Mouse (Mus musculus) retina, embryonic 14.5 days (tissue): ENCODE measurements around the gene Iffo1.

Source experiments
- DNase-seq: peaks from one replicate; pipeline ENCODE4 v3.0.0-alpha.2; 2015; ENCODE audit warnings: low spot score

Iffo1 gene

DNA sequence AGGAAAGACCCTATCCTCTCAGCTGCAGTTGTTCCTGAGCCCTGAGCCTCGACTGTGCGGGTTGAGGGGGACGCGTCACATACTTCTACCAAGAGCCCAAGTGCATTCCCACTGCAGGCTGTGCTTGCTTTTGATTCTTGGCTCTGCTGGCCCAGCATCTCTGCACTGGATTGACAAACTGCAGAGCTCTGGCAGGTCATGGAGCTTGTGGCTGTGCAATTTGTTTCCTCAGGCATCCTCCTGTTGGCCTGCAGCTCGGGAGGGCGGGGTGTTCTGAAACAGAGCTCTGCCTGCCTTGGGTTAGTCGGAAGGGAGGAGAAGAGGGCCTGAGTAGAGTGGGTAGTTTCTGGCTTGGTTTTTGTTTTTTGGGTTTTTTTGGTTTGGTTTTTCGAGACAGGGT is 2.6 kb upstream of the Iffo1 start:
- no peak for DNase-seq

DNA sequence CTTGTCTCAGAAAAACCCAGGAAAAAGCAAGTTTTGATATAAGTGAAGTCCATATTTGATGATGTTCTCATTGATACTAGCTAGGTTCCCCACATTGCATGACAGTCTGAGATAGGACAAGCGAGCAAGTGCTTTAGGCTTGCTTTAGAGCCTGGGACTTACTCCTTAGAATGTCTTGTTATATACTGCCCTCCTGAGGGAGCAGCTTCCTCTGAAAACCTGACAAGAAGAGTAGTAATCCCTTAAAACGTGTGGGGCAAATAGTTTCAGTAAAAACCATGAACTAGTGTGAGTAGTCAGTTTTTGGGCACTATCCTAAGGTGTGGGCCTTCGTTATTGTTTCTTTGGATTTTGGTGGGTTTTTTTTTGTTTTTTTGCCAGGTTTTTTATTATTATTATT is 1.9 kb upstream of the Iffo1 start:
- DNase-seq: peak; percentile 47

DNA sequence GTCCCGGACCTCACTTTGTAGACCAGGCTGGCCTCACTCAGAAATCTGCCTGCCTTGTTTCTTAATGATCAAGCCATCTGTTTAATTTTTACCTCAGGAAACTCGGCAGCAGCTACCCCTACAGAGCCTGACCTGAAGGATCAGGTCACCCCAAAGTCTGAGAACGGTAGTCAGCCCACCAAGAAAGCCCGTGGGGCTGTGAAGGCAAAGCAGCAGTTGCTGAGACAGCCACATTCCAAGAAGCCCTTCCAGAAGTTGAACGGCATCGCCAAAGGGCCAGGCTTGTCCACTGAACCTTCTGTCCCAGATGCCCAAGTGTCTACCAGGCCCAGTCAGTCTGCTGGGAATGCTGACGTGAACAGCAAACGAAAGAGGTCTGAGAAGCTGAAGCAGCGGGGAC is 1.1 kb upstream of the Iffo1 start:
- no peak for DNase-seq

DNA sequence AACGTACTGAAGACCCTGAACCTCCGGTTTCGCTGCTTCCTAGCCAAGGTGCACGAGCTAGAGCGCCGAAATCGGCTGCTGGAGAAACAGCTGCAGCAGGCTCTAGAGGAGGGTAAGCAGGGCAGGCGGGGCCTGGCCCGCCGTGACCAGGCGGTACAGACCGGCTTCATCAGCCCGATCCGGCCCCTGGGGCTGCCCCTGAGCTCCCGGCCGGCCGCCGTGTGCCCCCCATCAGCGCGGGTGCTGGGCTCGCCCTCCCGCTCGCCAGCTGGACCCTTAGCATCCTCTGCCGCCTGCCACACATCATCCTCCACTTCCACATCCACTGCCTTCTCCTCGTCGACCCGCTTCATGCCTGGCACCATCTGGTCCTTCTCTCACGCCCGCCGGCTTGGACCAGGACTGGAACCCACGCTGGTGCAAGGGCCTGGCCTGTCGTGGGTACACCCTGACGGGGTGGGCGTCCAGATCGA is 474 bp downstream of the Iffo1 start:
- DNase-seq: no peak

DNA sequence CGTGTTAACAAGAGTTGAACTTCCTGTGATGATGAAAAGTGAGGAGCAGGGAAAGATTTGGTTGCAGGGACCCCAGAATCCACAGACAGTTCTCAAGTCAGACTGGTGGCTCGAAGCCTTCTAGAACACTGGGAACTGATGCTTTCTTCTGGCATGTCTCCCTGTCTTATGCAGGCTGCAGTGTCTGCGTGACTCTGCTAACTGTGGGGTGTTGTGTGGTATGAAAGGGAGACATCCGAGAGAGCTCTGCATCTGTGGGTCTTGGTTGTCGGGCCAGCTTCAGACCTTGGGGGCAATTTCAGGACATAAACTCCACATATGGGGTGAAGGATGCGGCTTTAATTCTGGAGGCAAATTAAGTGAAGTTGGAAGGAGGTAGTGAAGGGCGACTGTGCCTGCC is 1.1 kb downstream of the Iffo1 start:
- DNase-seq: no peak

DNA sequence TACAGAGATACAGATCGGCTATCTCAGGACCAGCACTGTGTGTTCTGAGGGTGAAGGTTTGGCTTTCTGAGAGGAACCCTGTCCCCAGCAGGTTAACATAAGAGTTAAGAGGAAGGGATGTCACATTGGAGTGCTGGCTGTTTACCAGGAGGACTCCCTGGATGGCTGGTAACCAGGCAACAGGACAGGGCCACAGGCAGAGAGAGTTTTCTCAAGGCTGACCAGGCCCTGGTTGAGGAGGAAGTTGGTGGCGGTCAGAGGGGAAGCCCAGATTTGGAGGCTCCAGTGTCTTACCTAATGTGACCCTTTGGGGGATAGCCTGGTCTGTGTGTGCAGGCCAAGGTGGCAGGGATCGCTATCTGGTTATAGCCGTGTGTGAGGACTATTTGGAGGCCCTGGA is 1.8 kb downstream of the Iffo1 start:
- DNase-seq: no peak

DNA sequence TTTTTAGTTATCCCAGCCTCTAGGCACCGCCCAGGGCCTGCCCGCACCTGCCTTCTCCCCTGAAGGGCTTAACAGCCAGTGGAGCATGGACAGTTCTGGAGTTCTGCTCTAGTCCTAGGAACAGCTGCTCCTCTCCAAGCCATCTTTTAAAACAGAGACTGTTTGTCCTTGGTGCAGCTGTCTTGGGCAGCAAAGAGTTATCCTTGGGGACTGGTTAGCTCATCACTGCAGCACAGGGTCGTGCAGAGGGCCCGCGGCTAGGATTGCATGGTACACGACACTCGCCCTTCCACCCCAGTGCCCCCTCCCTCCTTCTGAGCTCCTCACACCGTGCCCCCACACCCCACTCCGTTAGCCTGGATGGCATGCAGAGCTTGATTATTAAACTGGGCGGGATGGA is 2.3 kb downstream of the Iffo1 start:
- DNase-seq: no peak

DNA sequence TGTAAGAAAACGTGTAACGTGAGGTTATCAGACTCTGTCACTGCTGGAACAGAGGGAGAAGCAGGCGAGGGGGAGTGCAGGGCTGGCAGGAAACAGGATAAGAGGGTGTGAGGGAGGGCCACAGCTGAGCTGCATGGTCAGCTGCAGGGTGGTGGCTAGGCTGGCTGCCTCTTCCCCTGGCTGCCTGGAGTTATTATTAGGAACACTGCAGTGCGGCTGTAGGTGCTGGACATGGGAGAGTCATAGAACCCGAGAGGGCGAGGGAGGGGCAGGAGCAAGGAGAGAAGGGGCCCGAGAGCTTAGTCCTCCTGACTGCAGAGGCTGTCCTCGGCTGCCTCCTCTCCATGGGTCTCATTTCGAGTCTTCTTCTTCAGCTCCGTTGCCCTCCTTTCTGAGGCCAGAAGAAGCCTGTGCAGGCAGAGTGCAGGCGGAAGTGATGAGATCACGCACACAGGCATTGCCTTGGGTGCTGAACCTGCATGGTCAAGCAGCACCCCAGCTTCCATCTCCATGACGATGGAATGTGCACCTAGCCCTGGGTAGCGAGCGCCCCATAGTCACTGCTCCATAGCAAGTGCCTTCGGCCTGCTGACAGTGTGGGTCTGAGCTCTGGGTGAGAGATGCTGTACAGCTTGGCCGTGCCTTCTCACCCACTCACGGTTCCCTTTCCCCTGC is 3.3 kb downstream of the Iffo1 start:
- DNase-seq: no peak

DNA sequence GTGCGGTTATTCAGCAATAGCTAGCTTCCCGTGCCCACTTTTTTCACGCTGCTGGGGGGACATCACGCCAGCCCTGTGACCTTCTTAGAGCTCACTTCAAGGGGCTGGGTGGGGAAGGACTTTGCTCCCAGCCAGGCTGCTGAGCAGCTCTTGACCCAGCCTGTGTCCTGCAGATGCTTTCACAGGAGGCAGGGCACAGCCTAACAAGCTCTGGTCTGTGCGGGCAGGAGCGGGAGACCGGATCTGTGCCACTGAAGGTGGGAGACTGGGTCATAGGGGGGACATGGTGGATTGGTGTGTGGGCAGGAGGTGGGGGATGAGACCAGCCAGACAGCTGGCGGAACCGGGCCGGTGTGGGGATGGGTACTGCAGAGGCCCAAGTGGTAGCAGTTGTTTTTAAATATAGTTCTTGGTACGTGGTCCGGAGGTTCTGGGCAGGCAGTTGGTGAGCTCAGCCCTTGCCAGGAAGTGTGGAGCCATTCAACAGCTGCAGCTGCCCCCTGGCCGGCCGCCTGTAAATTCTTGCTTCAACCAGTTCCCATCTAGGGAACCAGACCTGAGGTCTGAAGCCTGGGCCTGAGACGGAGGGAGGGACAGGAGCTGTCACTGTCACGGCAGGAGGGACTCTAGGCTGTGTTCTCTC is 4.0 kb downstream of the Iffo1 start:
- DNase-seq: no peak

DNA sequence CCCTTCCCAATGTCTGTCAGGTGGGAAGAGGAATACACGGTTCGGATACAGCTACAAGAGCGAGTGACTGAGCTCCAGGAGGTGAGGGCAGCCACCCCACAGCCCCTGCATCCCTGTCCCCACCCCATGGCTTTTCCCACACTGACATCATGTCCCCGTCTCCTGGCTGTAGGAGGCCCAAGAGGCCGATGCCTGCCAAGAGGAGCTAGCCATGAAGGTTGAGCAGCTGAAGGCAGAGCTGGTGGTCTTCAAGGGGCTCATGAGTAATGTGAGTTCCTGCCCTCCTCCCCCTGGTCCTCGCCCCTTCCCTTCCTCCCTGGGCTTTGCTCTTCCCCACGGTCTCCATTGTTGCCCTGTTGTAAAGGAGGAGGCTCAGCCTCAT is 4.5 kb downstream of the Iffo1 start:
- no peak for DNase-seq

DNA sequence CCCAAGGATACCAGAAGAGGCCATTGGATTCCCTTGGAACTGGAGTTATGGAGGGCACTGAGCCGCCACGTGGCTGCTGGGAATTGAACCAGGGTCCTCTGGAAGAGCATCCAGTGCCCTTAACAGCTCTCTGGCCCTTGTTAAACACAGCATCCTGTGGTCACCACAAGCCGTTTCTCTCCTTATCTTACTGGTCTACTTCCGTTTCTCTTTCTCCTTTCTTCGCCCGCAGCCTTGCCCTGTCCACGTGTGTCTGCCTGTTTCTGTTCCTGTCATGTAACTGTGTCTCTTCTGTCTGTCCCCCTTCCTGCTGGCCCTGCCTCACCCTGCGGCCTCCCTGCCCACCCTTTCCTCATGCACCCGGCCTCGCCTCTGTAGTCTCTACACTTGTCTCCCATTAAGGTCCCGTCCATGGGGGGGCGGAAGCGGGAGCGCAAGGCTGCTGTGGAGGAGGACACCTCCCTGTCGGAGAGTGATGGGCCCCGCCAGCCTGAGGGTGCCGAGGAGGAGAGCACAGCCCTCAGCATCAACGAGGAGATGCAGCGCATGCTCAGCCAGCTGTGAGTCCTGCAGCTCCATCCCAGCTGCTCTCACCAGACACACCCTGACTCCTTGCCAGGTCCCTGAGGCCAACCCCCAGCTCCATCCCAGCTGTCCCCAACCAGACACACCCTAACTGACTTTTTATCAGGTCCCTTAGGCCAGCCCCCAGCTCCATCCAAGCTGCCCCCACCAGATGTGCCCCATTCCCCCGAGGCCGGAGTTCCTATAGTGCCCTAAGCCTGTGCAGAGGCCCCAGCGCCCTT is 7.4 kb downstream of the Iffo1 start:
- DNase-seq: no peak

DNA sequence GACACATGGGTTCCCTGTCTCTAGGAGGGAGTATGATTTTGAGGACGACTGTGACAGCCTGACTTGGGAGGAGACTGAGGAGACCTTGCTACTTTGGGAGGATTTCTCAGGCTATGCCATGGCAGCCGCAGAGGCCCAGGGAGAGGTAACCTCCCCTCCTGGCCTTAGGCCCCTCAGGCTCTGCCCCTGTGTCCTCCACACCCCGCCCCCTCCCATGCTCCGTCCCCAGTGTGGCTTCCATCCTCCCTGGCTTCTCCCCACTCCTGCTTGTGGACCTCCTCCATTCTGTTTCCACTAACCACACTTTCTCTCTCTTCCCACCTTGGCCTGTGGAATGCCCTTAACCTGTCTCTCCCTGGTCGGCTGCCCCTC is 8.0 kb downstream of the Iffo1 start:
- DNase-seq: no peak

DNA sequence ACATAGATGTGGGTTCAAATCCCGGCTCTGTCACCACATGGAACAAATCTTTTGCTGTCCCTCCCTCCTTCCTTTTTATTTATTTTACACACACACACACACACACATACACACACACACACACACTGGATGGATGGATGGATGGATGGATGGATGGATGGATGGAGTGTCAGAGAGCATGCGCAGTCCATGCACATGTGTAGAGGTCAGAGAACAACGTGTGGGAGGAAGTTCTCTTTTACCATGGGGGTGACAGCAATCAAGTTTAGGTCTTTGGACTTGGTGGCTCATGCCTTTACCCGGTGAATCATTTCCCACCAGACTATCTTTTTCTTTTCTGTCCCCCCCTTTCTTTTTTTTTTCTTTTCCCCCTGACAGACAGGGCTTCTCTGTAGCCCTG is 8.6 kb downstream of the Iffo1 start:
- DNase-seq: no peak

DNA sequence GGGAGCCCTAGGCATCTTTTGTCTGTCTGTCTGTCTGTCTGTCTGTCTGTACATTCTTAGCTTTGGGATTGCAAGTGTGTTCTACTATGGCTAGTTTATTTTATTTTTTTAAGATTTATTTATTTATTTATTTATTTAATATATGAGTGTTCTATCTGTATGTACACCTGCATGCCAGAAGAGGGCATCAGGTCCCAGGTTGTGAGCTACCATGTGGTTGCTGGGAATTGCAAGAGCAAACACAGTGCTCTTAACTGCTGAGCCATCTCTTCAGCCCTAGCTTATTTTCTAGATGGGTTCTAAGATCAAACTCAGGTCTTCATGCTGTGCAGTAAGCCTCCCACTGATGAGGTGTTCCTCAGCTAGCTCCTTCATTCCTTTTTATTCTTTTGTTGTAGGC is 9.5 kb downstream of the Iffo1 start:
- peak; percentile 32 for DNase-seq

DNA sequence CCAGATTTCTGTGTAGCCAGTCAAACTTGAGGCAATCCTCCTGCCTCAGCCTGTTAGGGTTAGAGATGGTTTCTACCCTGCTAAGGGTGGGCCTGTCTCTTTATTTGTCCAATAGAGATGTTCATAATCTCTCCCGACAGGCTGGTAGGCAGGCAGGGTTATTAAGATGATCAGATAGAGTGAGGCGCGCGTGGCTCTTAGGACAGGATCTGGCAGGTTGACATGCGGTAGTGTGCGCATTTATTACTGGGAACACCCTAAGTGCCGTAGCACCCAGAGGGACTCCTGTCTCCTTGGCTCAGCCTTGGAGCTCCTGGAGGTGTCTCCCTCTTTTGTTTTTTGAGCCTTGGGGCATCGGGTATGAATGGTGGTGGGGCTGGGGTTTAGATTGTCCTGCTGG is 10.2 kb downstream of the Iffo1 start:
- DNase-seq: no peak

DNA sequence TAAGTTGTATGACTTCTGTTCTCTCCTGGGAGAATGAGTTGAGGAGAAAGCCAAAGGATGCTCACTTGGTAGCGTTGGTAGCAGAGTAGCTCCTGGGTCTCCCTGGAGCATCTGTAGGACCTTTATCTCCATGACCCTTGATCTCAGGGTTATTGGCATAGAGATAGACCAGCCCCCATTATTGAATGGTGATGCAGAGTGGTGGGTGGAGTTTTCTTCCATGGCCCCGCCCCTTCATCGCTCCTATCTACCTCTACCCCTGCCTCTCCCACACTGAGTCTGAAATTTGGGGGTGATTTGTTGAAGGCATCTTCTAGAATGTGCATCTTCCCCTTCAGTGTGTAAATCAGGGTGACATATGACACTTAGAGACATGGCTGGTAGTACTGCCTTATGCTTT is 11.4 kb downstream of the Iffo1 start:
- DNase-seq: peak; percentile 43

DNA sequence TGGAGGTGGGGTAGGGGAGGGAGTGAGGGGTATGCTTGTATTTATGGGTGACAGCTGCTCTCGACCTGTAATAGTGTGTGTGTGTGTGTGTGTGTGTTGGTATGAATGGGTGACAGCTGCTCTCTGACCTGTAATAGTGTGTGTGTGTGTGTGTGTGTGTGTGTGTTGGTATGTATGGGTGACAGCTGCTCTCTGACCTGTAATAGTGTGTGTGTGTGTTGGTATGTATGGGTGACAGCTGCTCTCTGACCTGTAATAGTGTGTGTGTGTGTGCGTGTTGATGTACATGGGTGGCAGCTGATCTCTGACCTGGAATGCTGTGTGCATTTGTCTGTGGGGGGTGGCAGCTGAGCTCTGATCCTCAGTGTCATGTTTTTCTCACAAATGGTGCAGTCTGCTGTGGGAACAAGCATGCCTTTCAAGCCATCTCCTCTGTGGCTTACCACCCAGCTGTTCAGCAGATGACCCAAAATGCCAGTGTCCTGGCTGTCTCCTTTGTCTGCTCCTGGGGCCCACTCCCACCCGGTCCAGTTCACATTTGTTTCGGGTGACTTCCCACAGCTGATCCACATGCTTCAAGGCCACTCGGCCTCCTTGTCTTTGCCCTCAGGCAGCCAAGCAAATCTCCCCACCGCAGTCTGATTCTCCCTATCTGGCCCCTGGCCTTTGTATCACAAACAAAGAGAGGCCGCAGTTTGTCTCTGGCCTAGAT is 12.0 kb downstream of the Iffo1 start:
- DNase-seq: peak; percentile 93

DNA sequence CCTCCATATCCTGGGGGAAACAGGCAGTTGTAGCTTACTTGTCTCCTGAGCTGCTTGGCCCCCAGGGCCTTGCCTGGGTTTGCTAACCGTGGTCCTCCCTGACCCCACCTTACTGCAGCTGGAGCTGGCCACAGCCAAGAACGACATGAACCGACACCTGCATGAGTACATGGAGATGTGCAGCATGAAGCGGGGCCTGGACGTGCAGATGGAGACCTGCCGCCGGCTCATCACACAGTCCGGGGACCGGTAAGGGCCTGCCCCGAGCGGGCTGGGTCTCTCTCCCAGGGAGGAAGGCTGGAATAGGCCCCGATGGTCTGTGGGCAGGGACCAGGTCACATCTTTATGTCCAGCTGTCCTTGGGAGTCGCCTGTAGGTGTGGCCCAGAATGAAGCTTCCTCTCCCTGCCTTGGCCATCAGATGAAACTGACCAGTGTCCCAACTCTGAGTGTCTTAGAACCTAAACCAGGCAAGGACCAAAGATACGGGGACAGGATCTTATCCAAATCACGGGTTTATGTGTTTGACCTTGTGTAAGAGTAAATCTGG is 14.0 kb downstream of the Iffo1 start:
- DNase-seq: no peak

DNA sequence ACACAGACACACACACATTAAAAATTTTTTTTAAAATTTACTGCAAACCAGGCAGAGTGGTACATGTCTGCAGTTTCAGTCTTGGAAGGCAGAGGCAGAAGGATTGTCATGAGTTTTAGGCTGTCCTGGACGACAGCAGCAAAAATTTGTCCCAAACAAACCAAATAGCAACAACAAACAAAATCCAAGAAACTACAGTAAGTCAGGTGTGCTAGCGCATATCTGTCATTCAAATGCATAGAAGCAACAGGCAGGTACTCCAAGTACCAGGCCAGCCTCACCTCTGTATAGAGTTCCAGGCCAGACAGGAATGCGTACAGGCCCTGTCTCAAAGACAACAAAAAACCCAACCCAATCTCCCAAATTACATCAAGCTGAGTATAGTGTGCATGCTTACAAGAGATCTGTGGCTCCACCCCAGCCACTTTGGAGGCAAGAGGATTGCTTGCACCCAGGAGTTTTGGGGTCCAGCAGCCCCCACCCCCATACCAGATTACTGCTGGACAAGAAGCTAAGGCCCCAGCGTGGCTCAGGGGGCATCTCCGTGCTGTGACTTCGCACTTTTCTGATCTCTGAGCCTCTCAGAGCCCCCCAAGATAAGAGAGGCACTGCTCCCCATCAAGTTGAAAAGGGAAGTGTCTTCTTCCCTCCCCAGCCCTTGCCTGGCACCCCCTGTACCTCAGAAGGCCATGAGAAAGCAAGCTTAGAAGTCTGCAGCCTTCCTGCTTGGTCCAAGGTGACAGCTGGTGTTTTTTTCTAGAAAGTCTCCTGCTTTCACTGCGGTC is 14.9 kb downstream of the Iffo1 start:
- DNase-seq: no peak

DNA sequence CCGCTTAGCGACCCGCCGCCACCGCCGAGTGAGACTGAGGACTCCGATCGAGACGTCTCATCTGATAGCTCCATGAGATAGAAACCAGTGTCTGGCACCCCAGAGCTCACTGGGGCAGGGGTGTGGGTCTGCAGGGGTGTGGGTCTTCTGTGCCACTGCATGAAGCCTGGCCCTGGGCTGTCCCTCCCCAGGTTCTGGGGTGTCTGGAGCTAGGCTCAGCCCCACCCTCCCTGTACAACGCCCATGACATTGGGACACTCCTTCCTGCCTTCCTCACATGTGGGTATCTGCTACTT is 15.5 kb downstream of the Iffo1 start:
- DNase-seq: no peak

DNA sequence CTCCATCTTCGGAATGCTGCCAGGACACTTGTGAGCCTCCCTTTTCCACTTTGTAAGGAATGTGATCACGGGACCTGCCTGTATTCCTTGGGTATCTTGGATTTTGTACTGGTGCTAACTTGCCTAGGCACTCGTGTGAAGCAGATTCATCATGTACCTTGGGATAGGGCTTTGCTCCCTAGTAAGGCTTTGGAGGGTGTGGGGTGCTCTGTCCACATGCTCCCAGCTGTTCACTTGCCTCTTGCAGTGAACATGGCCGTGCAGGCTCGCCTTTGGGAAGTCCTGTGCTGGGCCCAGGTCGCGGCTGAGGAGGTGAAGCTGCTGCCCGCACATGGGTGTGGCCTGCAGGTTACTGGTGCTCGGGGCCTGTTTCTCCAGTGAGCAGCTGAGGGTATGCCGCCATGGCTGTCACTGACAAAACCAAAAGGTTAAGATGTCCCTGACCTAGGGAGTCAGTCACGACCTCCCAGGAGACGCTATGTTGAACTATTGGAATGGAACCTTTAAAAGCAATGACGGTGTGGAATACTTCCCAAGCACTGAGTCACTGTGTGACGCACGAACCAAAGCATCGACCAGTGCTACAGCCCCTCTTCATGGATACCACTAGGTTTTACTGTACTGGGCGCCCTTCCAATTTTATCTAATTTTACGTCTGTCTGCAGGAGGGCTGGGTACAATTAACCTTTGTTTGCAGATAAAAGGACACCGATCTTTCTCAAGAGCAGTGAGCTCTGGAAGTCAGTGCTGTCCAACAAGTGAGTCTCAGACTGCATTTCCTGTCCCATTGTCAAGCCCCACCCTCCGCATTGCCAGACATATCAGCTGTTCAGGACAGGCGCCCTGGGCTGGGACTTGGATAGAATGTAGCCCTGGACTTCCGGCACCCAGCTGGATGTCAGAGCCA is 16.1 kb downstream of the Iffo1 start:
- peak; percentile 34 for DNase-seq
